Mouse (Mus musculus) liver, embryonic 12.5 days (tissue): ENCODE measurements around the gene Bdh1. TPM values are rescaled to one million over a fixed set of nuclear protein-coding genes. Genes with fewer than 3 reads are reported as not detected.

ENCODE experiments used
- ATAC-seq: fragments of 200-750 bp; cut with Nextera tagmentation; 2 replicates; pipeline ENCODE4 v1.8.0; 2017; ENCODE audit warnings: moderate number of reproducible peaks, mild to moderate bottlenecking, moderate library complexity
- H3K27ac ChIP-seq: fragments of 300-500 bp; sonication (generic); 2 replicates; pipeline ENCODE4 v1.5.1; 2016; ENCODE audit warnings: mild to moderate bottlenecking
- H3K27me3 ChIP-seq: fragments of 300-500 bp; sonication (generic); replicated peaks from 2 replicates; pipeline ENCODE4 v1.6.1; 2016; ENCODE audit warnings: mild to moderate bottlenecking, moderate library complexity
- H3K36me3 ChIP-seq: fragments of 300-500 bp; sonication (generic); 2 replicates; pipeline ENCODE4 v1.6.1; 2016; ENCODE audit warnings: mild to moderate bottlenecking, moderate library complexity
- H3K4me1 ChIP-seq: fragments of 300-500 bp; sonication (generic); 2 replicates; pipeline ENCODE4 v1.6.1; 2016
- H3K4me2 ChIP-seq: fragments of 300-500 bp; sonication (generic); 2 replicates; pipeline ENCODE4 v1.6.1; 2016; ENCODE audit warnings: mild to moderate bottlenecking, moderate library complexity
- H3K4me3 ChIP-seq: fragments of 300-500 bp; sonication (generic); 2 replicates; pipeline ENCODE4 v1.5.1; 2016; ENCODE audit warnings: mild to moderate bottlenecking, moderate library complexity
- H3K9ac ChIP-seq: fragments of 300-500 bp; sonication (generic); 2 replicates; pipeline ENCODE4 v1.6.1; 2016; ENCODE audit warnings: mild to moderate bottlenecking, moderate library complexity
- H3K9me3 ChIP-seq: fragments of 300-500 bp; sonication (generic); replicated peaks from 2 replicates; pipeline ENCODE4 v1.6.1; 2016; ENCODE audit warnings: mild to moderate bottlenecking, moderate library complexity
- WGBS: fragments of 180-500 bp; shearing (Covaris S2); methylation state at CpG from one replicate; pipeline ENCODE4 v1.1.7; 2016; ENCODE audit not compliant: insufficient replicate concordance; 5-methylcytosine and 5-hydroxymethylcytosine counted together
- polyA plus RNA-seq: library from polyadenylated mRNA; unstranded; fragments of >200 nt; fragmentation: Nextera tagmentation; extraction: Ambion mirVana; gene quantifications from 2 replicates; pipeline ENCODE4 v1.2.1, GENCODE M21; 2016

Bdh1 gene
- polyA plus RNA-seq, 1 experiment from 2014 or later = 45.8 TPM

- no peak for ATAC-seq
- Histone ChIP-seq H3K9me3 (no peaks in the 10 kb centered on the region), H3K36me3 (no peaks in the 10 kb centered on the region), H3K27ac (no peak overlapping the region), H3K27me3 (peaks cover 23% of the 10 kb centered on the region), H3K4me3 (no peak overlapping the region), H3K4me2 (no peak overlapping the region), H3K9ac (no peak overlapping the region), H3K4me1 (peaks cover 11% of the 10 kb centered on the region; the same call in 1 of the 2 replicates)
- 64% methylated on average over 9 of the region's 9 CpGs for WGBS
Observed at GRCm38 (mm10) chr16:31495769-31496168, 73.7 kb downstream of the Bdh1 start.

- no peak overlapping the region for H3K27ac ChIP-seq
- H3K4me2 ChIP-seq = no peak overlapping the region
- WGBS = 52% methylated on average over 4 of the region's 4 CpGs
- H3K36me3 ChIP-seq = no peaks in the 10 kb centered on the region
- no peak for ATAC-seq
- H3K4me3 ChIP-seq = no peak overlapping the region
- H3K4me1 ChIP-seq = peaks cover 7% of the 10 kb centered on the region; the same call in 1 of the 2 replicates
- H3K27me3 ChIP-seq = peaks cover 7% of the 10 kb centered on the region
- H3K9ac ChIP-seq = no peak overlapping the region
- no peaks in the 10 kb centered on the region for H3K9me3 ChIP-seq
Observed at GRCm38 (mm10) chr16:31498336-31498735, 76.3 kb downstream of the Bdh1 start.

- Histone ChIP-seq H3K36me3 (no peaks in the 10 kb centered on the region), H3K4me3 (no peak overlapping the region), H3K4me2 (no peak overlapping the region), H3K9me3 (no peaks in the 10 kb centered on the region), H3K4me1 (0 out of 2 replicates have a peak, but pooled peaks cover under 1% of the 10 kb centered on the region), H3K9ac (no peak overlapping the region), H3K27ac (no peak overlapping the region), H3K27me3 (peaks cover 7% of the 10 kb centered on the region)
- WGBS = 69% methylated on average over 6 of the region's 6 CpGs
- ATAC-seq = no peak
Observed at GRCm38 (mm10) chr16:31499021-31499420, 76.9 kb downstream of the Bdh1 start.

- no peak overlapping the region for H3K9ac ChIP-seq
- H3K4me2 ChIP-seq = no peak overlapping the region
- no peak for ATAC-seq
- H3K27ac ChIP-seq = no peak overlapping the region
- WGBS = 57% methylated on average over 11 of the region's 11 CpGs
- no peak overlapping the region for H3K4me3 ChIP-seq
- H3K36me3 ChIP-seq = no peaks in the 10 kb centered on the region
- H3K4me1 ChIP-seq = no peaks in the 10 kb centered on the region
- H3K27me3 ChIP-seq = peaks cover 7% of the 10 kb centered on the region
- no peaks in the 10 kb centered on the region for H3K9me3 ChIP-seq
Observed at GRCm38 (mm10) chr16:31499681-31500310, 77.7 kb downstream of the Bdh1 start.

GRCm38 (mm10) chr16:31500532-31500931 is 78.5 kb downstream of the Bdh1 start:
- WGBS = 65% methylated on average over 3 of the region's 3 CpGs
- Histone ChIP-seq H3K9ac (no peak overlapping the region), H3K4me1 (no peaks in the 10 kb centered on the region), H3K9me3 (no peaks in the 10 kb centered on the region), H3K27ac (no peak overlapping the region), H3K27me3 (peaks cover 7% of the 10 kb centered on the region), H3K36me3 (no peaks in the 10 kb centered on the region), H3K4me2 (no peak overlapping the region), H3K4me3 (no peak overlapping the region)
- no peak for ATAC-seq

DNA sequence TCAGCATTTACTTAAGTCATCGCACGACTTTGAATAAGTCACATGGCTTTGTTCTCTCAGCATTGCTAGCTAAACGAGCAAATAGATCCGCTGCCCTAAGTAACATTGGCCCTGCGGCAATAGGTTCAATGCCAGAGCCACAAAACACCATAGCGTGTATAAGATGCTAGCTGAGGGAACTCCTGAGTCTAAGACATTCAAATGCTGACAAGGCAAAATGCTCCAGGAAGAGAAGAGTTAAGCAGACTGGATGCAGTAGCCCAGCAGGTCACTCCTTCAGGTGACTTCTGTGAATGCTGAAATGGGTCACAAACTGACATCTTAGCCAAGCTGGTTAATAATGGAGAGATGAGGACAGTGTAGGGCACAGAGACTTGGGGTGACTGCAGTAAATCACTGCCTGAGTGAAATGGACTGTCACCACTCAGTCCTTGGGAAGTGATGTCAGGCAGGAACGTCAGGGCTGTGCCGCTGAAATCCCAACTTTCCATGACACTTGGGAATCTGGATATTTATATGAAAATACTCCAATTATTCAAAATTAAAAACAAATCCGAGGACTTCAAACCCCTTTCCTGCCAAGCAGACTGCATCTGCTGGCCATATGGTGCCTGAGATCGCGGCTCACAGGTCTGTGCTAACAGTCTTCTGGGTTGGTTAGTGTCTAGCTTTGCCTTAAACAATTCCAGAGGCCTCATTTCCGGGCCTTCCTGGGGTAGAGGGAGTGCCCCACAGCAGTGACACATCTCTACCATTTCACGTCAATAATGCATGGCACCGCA is 79.1 kb downstream of the Bdh1 start:
- Histone ChIP-seq H3K9me3 (no peaks in the 10 kb centered on the region), H3K27me3 (peaks cover 7% of the 10 kb centered on the region), H3K4me3 (no peak overlapping the region), H3K27ac (no peak overlapping the region), H3K9ac (no peak overlapping the region), H3K4me2 (no peak overlapping the region), H3K4me1 (no peaks in the 10 kb centered on the region), H3K36me3 (no peaks in the 10 kb centered on the region)
- ATAC-seq = no peak
- 73% methylated on average over 14 of the region's 14 CpGs for WGBS

- no peak overlapping the region for H3K27ac ChIP-seq
- no peaks in the 10 kb centered on the region for H3K9me3 ChIP-seq
- H3K4me3 ChIP-seq = no peak overlapping the region
- 68% methylated on average over 14 of the region's 14 CpGs for WGBS
- H3K9ac ChIP-seq = no peak overlapping the region
- peaks cover 6% of the 10 kb centered on the region for H3K4me1 ChIP-seq
- no peak overlapping the region for H3K4me2 ChIP-seq
- H3K27me3 ChIP-seq = peaks cover 7% of the 10 kb centered on the region
- no peak for ATAC-seq
- H3K36me3 ChIP-seq = no peaks in the 10 kb centered on the region
Observed at GRCm38 (mm10) chr16:31501751-31502365, 79.8 kb downstream of the Bdh1 start.

GRCm38 (mm10) chr16:31506665-31507456 is 84.8 kb downstream of the Bdh1 start:
- Histone ChIP-seq H3K27ac (peak overlapping the region; percentile 33), H3K36me3 (no peaks in the 10 kb centered on the region), H3K4me1 (peaks cover 35% of the 10 kb centered on the region), H3K27me3 (no peaks in the 10 kb centered on the region; the same call in 1 of the 2 replicates), H3K4me3 (peak overlapping the region; percentile 19), H3K4me2 (peak overlapping the region; percentile 59), H3K9me3 (no peaks in the 10 kb centered on the region), H3K9ac (no peak overlapping the region)
- ATAC-seq = peak; percentile 64
- 20% methylated on average over 10 of the region's 10 CpGs for WGBS

- H3K9me3 ChIP-seq = no peaks in the 10 kb centered on the region
- peak; percentile 82 for ATAC-seq
- H3K4me2 ChIP-seq = peak overlapping the region; percentile 59
- H3K4me1 ChIP-seq = peaks cover 35% of the 10 kb centered on the region
- H3K9ac ChIP-seq = no peak overlapping the region
- no peaks in the 10 kb centered on the region; the same call in 1 of the 2 replicates for H3K27me3 ChIP-seq
- WGBS = 12% methylated on average over 6 of the region's 6 CpGs
- H3K36me3 ChIP-seq = no peaks in the 10 kb centered on the region
- H3K27ac ChIP-seq = peak overlapping the region; percentile 53; the same call in 1 of the 2 replicates
- H3K4me3 ChIP-seq = peak overlapping the region; percentile 19; the same call in 1 of the 2 replicates
Observed at GRCm38 (mm10) chr16:31507457-31507755, 85.3 kb downstream of the Bdh1 start.

GRCm38 (mm10) chr16:31507794-31508526 is 85.9 kb downstream of the Bdh1 start:
- H3K4me3 ChIP-seq = peak overlapping the region; percentile 19
- H3K36me3 ChIP-seq = no peaks in the 10 kb centered on the region
- WGBS = 19% methylated on average over 14 of the region's 14 CpGs
- peaks cover 35% of the 10 kb centered on the region for H3K4me1 ChIP-seq
- peak overlapping the region; percentile 53; the same call in 1 of the 2 replicates for H3K27ac ChIP-seq
- ATAC-seq = peak; percentile 81
- peak overlapping the region; percentile 59 for H3K4me2 ChIP-seq
- H3K27me3 ChIP-seq = no peaks in the 10 kb centered on the region
- no peaks in the 10 kb centered on the region for H3K9me3 ChIP-seq
- no peak overlapping the region; the same call in 1 of the 2 replicates for H3K9ac ChIP-seq
